11 mouse cellular contexts compared by ENCODE assay signal in genomic region chr10:127314950-127315349, GRCm38 (mm10). TPM values are rescaled to one million over a fixed set of nuclear protein-coding genes. Genes with fewer than 3 reads are reported as not detected.
DNase-seq lines count a peak whose midpoint lies in the region; ATAC-seq and TF ChIP-seq lines count a peak whose summit lies in the region.
"Not testable (repeated sequence)": the region's sequence is repeated elsewhere in the genome, so short reads cannot be mapped to it uniquely, and the experiment has no call there.
"Had no signal": no experiment of that assay in that cellular context is flagged by ENCODE, and none has a peak within 500 bp of the region (broad histone marks: within the 10 kb centered on the region; RNA-seq: fewer than 3 reads in every experiment).

No protein-coding gene starts in this region.

- CTCF ChIA-PET in Patski (lab: Charles Lee): not testable (repeated sequence)

- H3K4me1 ChIP-seq in kidney, postnatal 0 days (replicated peaks; ENCODE audit: insufficient read depth, low read length); lung, postnatal 0 days (ENCODE audit: insufficient read depth, low read depth, low read length): not testable (repeated sequence)
- H3K4me1 ChIP-seq in liver, embryonic 14.5 days (replicated peaks; ENCODE audit: control insufficient read depth in 2 of 2, insufficient read depth in 2 of 2, low read length in 1 of 2): peaks cover 15 to 33% of the 10 kb centered on the region in 2 experiments

- not testable (repeated sequence) for ATAC-seq in Patski; kidney, postnatal 0 days (replicated peaks; ENCODE audit: low FRiP score, low read depth); liver, embryonic 14.5 days (ENCODE audit: insufficient read depth); lung, postnatal 0 days

- not testable (repeated sequence) for H3K9me3 ChIP-seq in kidney, postnatal 0 days (replicated peaks; ENCODE audit: low read length); liver, embryonic 14.5 days (ENCODE audit: control insufficient read depth, low read length); lung, postnatal 0 days (ENCODE audit: low read length)

- H3K27me3 ChIP-seq in Patski; kidney, postnatal 0 days (ENCODE audit: insufficient read depth, low read length); liver, embryonic 14.5 days (ENCODE audit: control insufficient read depth, insufficient read depth, low read length); lung, postnatal 0 days (replicated peaks; ENCODE audit: insufficient read depth, low read length): not testable (repeated sequence)

- peak; percentile 52 for DNase-seq in ES-CJ7 (ENCODE audit: low read depth, low spot score)
- DNase-seq in Patski (ENCODE audit: low read depth, low spot score); kidney, postnatal 0 days (ENCODE audit: low spot score); liver, embryonic 14.5 days (ENCODE audit: low read depth in 3 of 3, low spot score in 3 of 3); lung, postnatal 0 days (ENCODE audit: low spot score): not testable (repeated sequence)

- H3K27ac ChIP-seq in kidney, postnatal 0 days; liver, embryonic 14.5 days; lung, postnatal 0 days (ENCODE audit: low read length): not testable (repeated sequence)

- H3K36me3 ChIP-seq in kidney, postnatal 0 days (ENCODE audit: insufficient read depth, low read length); liver, embryonic 14.5 days (replicated peaks; ENCODE audit: control insufficient read depth, insufficient read depth, low read depth); lung, postnatal 0 days (ENCODE audit: insufficient read depth, low read length): not testable (repeated sequence)

- 68% methylated on average over 1 of the region's 1 CpGs for WGBS in kidney, postnatal 0 days
- 68% methylated on average over 1 of the region's 1 CpGs for WGBS in liver, embryonic 14.5 days (ENCODE audit: insufficient replicate concordance)
- 65% methylated on average over 1 of the region's 1 CpGs for WGBS in lung, postnatal 0 days

- POLR2A ChIA-PET in Patski (lab: Charles Lee): not testable (repeated sequence)

- H3K4me3 ChIP-seq in kidney, postnatal 0 days (replicated peaks; ENCODE audit: low read depth, low read length); liver, embryonic 14.5 days (ENCODE audit: insufficient read depth in 1 of 2, low read depth in 2 of 2, low read length in 2 of 2); lung, postnatal 0 days (ENCODE audit: low read depth, low read length): not testable (repeated sequence)

- not testable (repeated sequence) for H3K4me2 ChIP-seq in kidney, postnatal 0 days (ENCODE audit: low read length); liver, embryonic 14.5 days (ENCODE audit: low read depth); lung, postnatal 0 days (replicated peaks; ENCODE audit: low read depth, low read length)

- not testable (repeated sequence) for H3K9ac ChIP-seq in kidney, postnatal 0 days (ENCODE audit: low read depth, low read length); liver, embryonic 14.5 days (replicated peaks); lung, postnatal 0 days (replicated peaks; ENCODE audit: low read depth)

- in situ Hi-C loops in Patski (cut with MboI; ENCODE audit: low pct_unique_long_range_greater_than_20kb): loop anchor here (5.0 kb wide), 1 partner anchor 58 kb away; no protein-coding TSS in a partner anchor

- TF ChIP-seq CTCF in Patski (IDR thresholded peaks at IDR 0.05): peak; percentile 35
- 0 out of 2 replicates have a peak, but pooled peaks have one; percentile 11 for TF ChIP-seq CTCF in kidney, postnatal 0 days (IDR thresholded peaks at IDR 0.05; ENCODE audit: low read depth)
- TF ChIP-seq CTCF in liver, embryonic 14.5 days (IDR thresholded peaks at IDR 0.05; ENCODE audit: low read depth): 0 out of 2 replicates have a peak, but pooled peaks have one; percentile 21
- 0 out of 2 replicates have a peak, but pooled peaks have one; percentile 6 for TF ChIP-seq CTCF in lung, postnatal 0 days (IDR thresholded peaks at IDR 0.05)

- TF ChIP-seq EP300 in liver, embryonic 14.5 days (IDR thresholded peaks at IDR 0.05; ENCODE audit: low read depth); lung, postnatal 0 days (IDR thresholded peaks at IDR 0.05): not testable (repeated sequence)

RNA-seq across cellular contexts. Expression of gene Mars, which starts 3.4 kb away (rescaled TPM):
- polyA plus RNA-seq in Patski (2021): 152 TPM
- polyA plus RNA-seq in kidney, postnatal 0 days (2015; fragmentation: Nextera tagmentation; extraction: Ambion mirVana): 99.1 and 103 TPM in 2 replicates
- polyA plus RNA-seq in liver, embryonic 14.5 days (2012; rRNA removed): 53.6 and 63.4 TPM in 2 replicates
- polyA plus RNA-seq in liver, embryonic 14.5 days (2014; fragmentation: Nextera tagmentation; extraction: Ambion mirVana): 101 and 115 TPM in 2 replicates
- polyA plus RNA-seq in lung, postnatal 0 days (2015; fragmentation: Nextera tagmentation; extraction: Ambion mirVana): 61.1 and 63.1 TPM in 2 replicates

RNA-seq across cellular contexts. Expression of gene Arhgap9, which starts 6.8 kb away (rescaled TPM):
- not detected for polyA plus RNA-seq in Patski (2021)
- 3.7 and 3.8 TPM in 2 replicates for polyA plus RNA-seq in kidney, postnatal 0 days (2015; fragmentation: Nextera tagmentation; extraction: Ambion mirVana)
- 7.3 and 8.8 TPM in 2 replicates for polyA plus RNA-seq in liver, embryonic 14.5 days (2012; rRNA removed)
- polyA plus RNA-seq in liver, embryonic 14.5 days (2014; fragmentation: Nextera tagmentation; extraction: Ambion mirVana): 12.4 and 13.4 TPM in 2 replicates
- 8.5 TPM in 2 replicates for polyA plus RNA-seq in lung, postnatal 0 days (2015; fragmentation: Nextera tagmentation; extraction: Ambion mirVana)

RNA-seq across cellular contexts. Expression of gene Mbd6, which starts 26.1 kb away (rescaled TPM):
- polyA plus RNA-seq in Patski (2021): 55.1 TPM
- polyA plus RNA-seq in kidney, postnatal 0 days (2015; fragmentation: Nextera tagmentation; extraction: Ambion mirVana): 10.5 and 10.7 TPM in 2 replicates
- polyA plus RNA-seq in liver, embryonic 14.5 days (2012; rRNA removed): 9.7 and 11.0 TPM in 2 replicates
- 5.6 and 6.2 TPM in 2 replicates for polyA plus RNA-seq in liver, embryonic 14.5 days (2014; fragmentation: Nextera tagmentation; extraction: Ambion mirVana)
- polyA plus RNA-seq in lung, postnatal 0 days (2015; fragmentation: Nextera tagmentation; extraction: Ambion mirVana): 13.5 and 14.2 TPM in 2 replicates

RNA-seq across cellular contexts. Expression of gene Gli1, which starts 26.8 kb away (rescaled TPM):
- polyA plus RNA-seq in Patski (2021): 0.23 TPM
- polyA plus RNA-seq in kidney, postnatal 0 days (2015; fragmentation: Nextera tagmentation; extraction: Ambion mirVana): 3.3 and 4.1 TPM in 2 replicates
- polyA plus RNA-seq in liver, embryonic 14.5 days (2012; rRNA removed): 1.1 and 1.4 TPM in 2 replicates
- polyA plus RNA-seq in liver, embryonic 14.5 days (2014; fragmentation: Nextera tagmentation; extraction: Ambion mirVana): 0.15 and 0.27 TPM in 2 replicates
- 4.2 and 5.2 TPM in 2 replicates for polyA plus RNA-seq in lung, postnatal 0 days (2015; fragmentation: Nextera tagmentation; extraction: Ambion mirVana)

RNA-seq across cellular contexts. Expression of gene Inhbe, which starts 39.3 kb away (rescaled TPM):
- polyA plus RNA-seq in Patski (2021): 0.01 TPM
- not detected in 2 replicates for polyA plus RNA-seq in kidney, postnatal 0 days (2015; fragmentation: Nextera tagmentation; extraction: Ambion mirVana)
- polyA plus RNA-seq in liver, embryonic 14.5 days (2012; rRNA removed): 0.59 and 0.61 TPM in 2 replicates
- 0.28 and 0.38 TPM in 2 replicates for polyA plus RNA-seq in liver, embryonic 14.5 days (2014; fragmentation: Nextera tagmentation; extraction: Ambion mirVana)
- not detected in 2 replicates for polyA plus RNA-seq in lung, postnatal 0 days (2015; fragmentation: Nextera tagmentation; extraction: Ambion mirVana)
- polyA plus RNA-seq: C2C12; cerebellum, adult 2 months; embryonic facial prominence, embryonic 10.5 days; embryonic facial prominence, embryonic 14.5 days; forebrain, embryonic 15.5 days; forebrain, postnatal 0 days had no signal
